Comparison of ENCODE assay signal across 14 mouse cellular contexts in genomic region chr14:75832031-75832430, GRCm38 (mm10). TPM values are rescaled to one million over a fixed set of nuclear protein-coding genes. Genes with fewer than 3 reads are reported as not detected.
A peak's percentile ranks its signal among the peaks of the same experiment; 100 is the strongest.
DNase-seq lines count a peak whose midpoint lies in the region; ATAC-seq and TF ChIP-seq lines count a peak whose summit lies in the region.
"Had no signal": no experiment of that assay in that cellular context is flagged by ENCODE, and none has a peak within 500 bp of the region (broad histone marks: within the 10 kb centered on the region; RNA-seq: fewer than 3 reads in every experiment).

No protein-coding gene starts in this region.

- no peaks in the 10 kb centered on the region for H3K79me2 ChIP-seq in heart, adult 2 months (replicated peaks; ENCODE audit: control insufficient read depth, insufficient read depth, low read length)
- H3K79me2 ChIP-seq in MEL (ENCODE audit: control insufficient read depth, insufficient read depth, low read length, poor library complexity): no peaks in the 10 kb centered on the region; the same call in 1 of the 2 replicates

- TF ChIP-seq RAD21 in MEL (IDR thresholded peaks at IDR 0.05; ENCODE audit: low read depth, low read length): no peak

- H3K9ac ChIP-seq in heart, adult 2 months (ENCODE audit: low read depth, low read length): no peak overlapping the region
- no peak overlapping the region for H3K9ac ChIP-seq in heart, embryonic 11.5 days (ENCODE audit: low read depth, low read length)
- no peak overlapping the region for H3K9ac ChIP-seq in MEL (ENCODE audit: control insufficient read depth, low read depth, low read length, poor library complexity, severe bottlenecking)
- H3K9ac ChIP-seq in liver, embryonic 13.5 days: no peak overlapping the region

- no peak for ATAC-seq in heart, embryonic 11.5 days (replicated peaks; ENCODE audit: insufficient number of reproducible peaks, low FRiP score, low TSS enrichment)
- no peak for ATAC-seq in liver, embryonic 13.5 days (ENCODE audit: low read depth)

- H3K4me2 ChIP-seq in heart, embryonic 11.5 days: no peak overlapping the region
- H3K4me2 ChIP-seq in liver, embryonic 13.5 days: no peak overlapping the region

- intact Hi-C loops in heart, adult 2 months (cut with DNase I): no loop called here
- intact Hi-C loops in heart, postnatal 36 days (cut with DNase I): no loop called here

- no peaks in the 10 kb centered on the region for H3K36me3 ChIP-seq in heart, adult 2 months (ENCODE audit: control insufficient read depth, insufficient read depth, low read length)
- H3K36me3 ChIP-seq in heart, embryonic 11.5 days (ENCODE audit: control insufficient read depth, insufficient read depth, low read length): no peaks in the 10 kb centered on the region
- H3K36me3 ChIP-seq in MEL (ENCODE audit: control insufficient read depth in 1 of 2, insufficient read depth in 2 of 2, low read length in 2 of 2): peaks cover 0 to 28% of the 10 kb centered on the region in 2 experiments; a peak in 2 of 4 replicates
- H3K36me3 ChIP-seq in liver, embryonic 13.5 days: no peaks in the 10 kb centered on the region
- H3K36me3 ChIP-seq: heart, embryonic 10.5 days had no signal

- TF ChIP-seq POLR2A in heart, adult 2 months (IDR thresholded peaks at IDR 0.05; ENCODE audit: insufficient read depth, low read depth, low read length): no peak
- TF ChIP-seq POLR2A in MEL (IDR thresholded peaks at IDR 0.05; ENCODE audit: control insufficient read depth in 1 of 2, insufficient read depth in 1 of 2, low read depth in 1 of 2, low read length in 2 of 2, poor library complexity in 1 of 2): peak in 1 of 2 experiments; percentile 64; a peak in 2 of 4 replicates

- peaks cover 6% of the 10 kb centered on the region for H3K4me1 ChIP-seq in heart, adult 2 months (ENCODE audit: control insufficient read depth, insufficient read depth, low read length)
- H3K4me1 ChIP-seq in heart, embryonic 11.5 days (ENCODE audit: control insufficient read depth, insufficient read depth, low read length): peaks cover 19% of the 10 kb centered on the region
- peaks cover 9 to 32% of the 10 kb centered on the region in 2 experiments for H3K4me1 ChIP-seq in MEL (ENCODE audit: control insufficient read depth in 1 of 2, insufficient read depth in 2 of 2, low read length in 2 of 2)
- H3K4me1 ChIP-seq in liver, embryonic 13.5 days (replicated peaks): peaks cover 77% of the 10 kb centered on the region

- H3K4me3 ChIP-seq in heart, adult 2 months: no peak overlapping the region
- H3K4me3 ChIP-seq in heart, embryonic 11.5 days (ENCODE audit: low read depth, low read length): no peak overlapping the region
- no peak overlapping the region for H3K4me3 ChIP-seq in MEL (ENCODE audit: control insufficient read depth in 1 of 2, insufficient read depth in 1 of 2, low read depth in 2 of 2, low read length in 2 of 2)
- H3K4me3 ChIP-seq in liver, embryonic 13.5 days (replicated peaks): no peak overlapping the region
- H3K4me3 ChIP-seq: heart, embryonic 10.5 days had no signal

- H3K27ac ChIP-seq in heart, adult 2 months: peak overlapping the region; percentile 20; the same call in 1 of the 2 replicates
- no peak overlapping the region for H3K27ac ChIP-seq in heart, embryonic 11.5 days (ENCODE audit: low read depth, low read length)
- H3K27ac ChIP-seq in MEL (ENCODE audit: control insufficient read depth, low read depth, low read length): peak overlapping the region; percentile 40; the same call in 1 of the 2 replicates
- H3K27ac ChIP-seq in liver, embryonic 13.5 days: peak overlapping the region; percentile 63; the same call in 1 of the 2 replicates
- H3K27ac ChIP-seq: heart, embryonic 10.5 days had no signal

- no peak for TF ChIP-seq CTCF in heart, adult 2 months (IDR thresholded peaks at IDR 0.05)
- no peak for TF ChIP-seq CTCF in MEL (IDR thresholded peaks at IDR 0.05 in 2 of 3, conservative IDR thresholded peaks at IDR 0.05 in 1 of 3; ENCODE audit: control insufficient read depth in 1 of 3, insufficient read depth in 1 of 3, low read depth in 2 of 3, low read length in 3 of 3, poor library complexity in 1 of 3, severe bottlenecking in 1 of 3)

- no peak for DNase-seq in heart, adult 2 months
- peak; percentile 86 for DNase-seq in MEL (ENCODE audit: low read depth, low spot score)
- peak; percentile 27 for DNase-seq in liver, embryonic 13.5 days
- DNase-seq in monocyte, adult 2 months (ENCODE audit: low read depth in 1 of 2, low spot score in 2 of 2): peak; percentile 22 to 32
- no peak for DNase-seq in urinary bladder, postnatal 14 days (ENCODE audit: low spot score)
- no peak for DNase-seq in thymus, postnatal 0 days (ENCODE audit: low spot score)
- DNase-seq in heart, postnatal 36 days: no peak
- DNase-seq: cerebellum, adult 2 months; embryo, embryonic 11 days; kidney, adult 18-20 months; layer of hippocampus, adult 9-11 months; right cerebral cortex, postnatal 25 days had no signal

- H3K27me3 ChIP-seq in heart, adult 2 months (ENCODE audit: control insufficient read depth, insufficient read depth, low read length): no peaks in the 10 kb centered on the region
- no peaks in the 10 kb centered on the region for H3K27me3 ChIP-seq in heart, embryonic 11.5 days (ENCODE audit: control insufficient read depth, insufficient read depth, low read length)
- H3K27me3 ChIP-seq in MEL (ENCODE audit: control insufficient read depth in 1 of 2, insufficient read depth in 2 of 2, low read length in 2 of 2): no peaks in the 10 kb centered on the region
- H3K27me3 ChIP-seq in liver, embryonic 13.5 days: peaks cover 20% of the 10 kb centered on the region

- no peak for TF ChIP-seq EP300 in heart, adult 2 months (IDR thresholded peaks at IDR 0.05; ENCODE audit: insufficient read depth, low read depth, low read length)
- TF ChIP-seq EP300 in MEL (IDR thresholded peaks at IDR 0.05; ENCODE audit: low read depth in 1 of 2, low read length in 2 of 2): no peak

- H3K9me3 ChIP-seq in heart, embryonic 11.5 days (replicated peaks; ENCODE audit: control insufficient read depth, low read length): no peaks in the 10 kb centered on the region
- no peaks in the 10 kb centered on the region for H3K9me3 ChIP-seq in MEL (replicated peaks; ENCODE audit: insufficient read depth, low read length)
- H3K9me3 ChIP-seq in liver, embryonic 13.5 days (replicated peaks): no peaks in the 10 kb centered on the region
- H3K9me3 ChIP-seq: heart, embryonic 10.5 days had no signal

- 62% methylated on average over 2 of the region's 2 CpGs for WGBS in heart, adult 2 months
- 85% methylated on average over 2 of the region's 2 CpGs for WGBS in heart, embryonic 11.5 days (ENCODE audit: insufficient replicate concordance)
- WGBS in liver, embryonic 13.5 days (ENCODE audit: insufficient replicate concordance): 46% methylated on average over 2 of the region's 2 CpGs

TF ChIP-seq in MEL, 35 proteins besides CTCF, POLR2A, EP300 and RAD21 (continues in another document):
- TF ChIP-seq USF2 (IDR thresholded peaks at IDR 0.05; ENCODE audit: borderline replicate concordance in 1 of 2, insufficient read depth in 1 of 2, low read depth in 1 of 2, low read length in 2 of 2) (no peak), TBP (IDR thresholded peaks at IDR 0.05; ENCODE audit: low read depth, low read length) (peak; percentile 73), MAFK (IDR thresholded peaks at IDR 0.05; ENCODE audit: borderline replicate concordance, low read depth, low read length) (no peak), ZNF384 (IDR thresholded peaks at IDR 0.05; ENCODE audit: low read depth, low read length) (no peak), MAZ (IDR thresholded peaks at IDR 0.05; ENCODE audit: low read depth, low read length) (no peak), JUND (IDR thresholded peaks at IDR 0.05; ENCODE audit: low read depth, low read length) (no peak), GATA1 (IDR thresholded peaks at IDR 0.05; ENCODE audit: low read depth, low read length) (no peak), BHLHE40 (IDR thresholded peaks at IDR 0.05; ENCODE audit: borderline replicate concordance, low read depth, low read length) (no peak), MYC (IDR thresholded peaks at IDR 0.05; ENCODE audit: low read depth, low read length) (peak; percentile 69; the same call in 1 of the 2 replicates), NRF1 (IDR thresholded peaks at IDR 0.05; ENCODE audit: insufficient read depth, low read depth, low read length, poor library complexity, severe bottlenecking) (no peak), CHD2 (IDR thresholded peaks at IDR 0.05; ENCODE audit: low read length) (no peak), HCFC1 (IDR thresholded peaks at IDR 0.05; ENCODE audit: low read depth, low read length) (no peak), TCF12 (IDR thresholded peaks at IDR 0.05; ENCODE audit: low read depth, low read length) (no peak), SMC3 (IDR thresholded peaks at IDR 0.05; ENCODE audit: low read depth, low read length) (no peak), ZC3H11A (IDR thresholded peaks at IDR 0.05; ENCODE audit: low read depth, low read length) (no peak), POLR2AphosphoS5 (IDR thresholded peaks at IDR 0.05; ENCODE audit: borderline replicate concordance, low read depth, low read length) (no peak), MAX (IDR thresholded peaks at IDR 0.05; ENCODE audit: low read length) (0 out of 2 replicates have a peak, but pooled peaks have one; percentile 14)

RNA-seq across cellular contexts. Expression of gene Tpt1, which starts 12.9 kb away (rescaled TPM):
- total RNA-seq in heart, adult 2 months (2021): 1,000 to 10,000 TPM; 2,957 to 3,343 TPM
- 1,003 and 1,026 TPM in 2 replicates for polyA plus RNA-seq in heart, adult 2 months (2012; rRNA removed)
- 1,014 and 1,054 TPM in 2 replicates for polyA plus RNA-seq in heart, embryonic 11.5 days (2014; fragmentation: Nextera tagmentation; extraction: Ambion mirVana)
- 652 and 695 TPM in 2 replicates for total RNA-seq in MEL (2012; rRNA removed)
- polyA plus RNA-seq in MEL (2012; ENCODE audit: insufficient read depth in 1 of 2, insufficient read length in 2 of 2, low read depth in 1 of 2, low replicate concordance in 2 of 2, missing spikeins in 1 of 2): 1,000 to 10,000 TPM in 1 of 2 experiments, 100 to 1,000 TPM in 1; 817 to 1,342 TPM
- polyA plus RNA-seq in liver, embryonic 13.5 days (2015; fragmentation: Nextera tagmentation; extraction: Ambion mirVana): 680 and 730 TPM in 2 replicates
- 1,615 and 1,673 TPM in 2 replicates for polyA plus RNA-seq in thymus, postnatal 0 days (2015; fragmentation: Nextera tagmentation; extraction: Ambion mirVana)
- 1,000 to 10,000 TPM; 2,953 to 3,079 TPM for total RNA-seq in heart, postnatal 36 days (2021)

RNA-seq across cellular contexts. Expression of gene Slc25a30, which starts 45.2 kb away (rescaled TPM):
- total RNA-seq in heart, adult 2 months (2021): 10 to 100 TPM; 13.9 to 15.2 TPM
- 6.3 and 7.2 TPM in 2 replicates for polyA plus RNA-seq in heart, adult 2 months (2012; rRNA removed)
- 5.8 and 7.2 TPM in 2 replicates for polyA plus RNA-seq in heart, embryonic 11.5 days (2014; fragmentation: Nextera tagmentation; extraction: Ambion mirVana)
- total RNA-seq in MEL (2012; rRNA removed): 20.3 and 25.9 TPM in 2 replicates
- polyA plus RNA-seq in MEL (2012; ENCODE audit: insufficient read depth in 1 of 2, insufficient read length in 2 of 2, low read depth in 1 of 2, low replicate concordance in 2 of 2, missing spikeins in 1 of 2): 10 to 100 TPM in 1 of 2 experiments, not detected in 1; 24.0 TPM
- 3.3 and 3.4 TPM in 2 replicates for polyA plus RNA-seq in liver, embryonic 13.5 days (2015; fragmentation: Nextera tagmentation; extraction: Ambion mirVana)
- polyA plus RNA-seq in thymus, postnatal 0 days (2015; fragmentation: Nextera tagmentation; extraction: Ambion mirVana): 7.4 and 7.7 TPM in 2 replicates
- 10 to 100 TPM; 11.0 to 15.5 TPM for total RNA-seq in heart, postnatal 36 days (2021)

Comparison
In these comparisons a context has a peak if more than half of its experiments do, and no peak if none do; other contexts are left out.
1. DNase-seq: peak in MEL (single experiment), liver, embryonic 13.5 days (single experiment) and monocyte, adult 2 months (2 of 2); none in heart, adult 2 months (0 of 2), urinary bladder, postnatal 14 days (single experiment), thymus, postnatal 0 days (single experiment) and heart, postnatal 36 days (0 of 2).